Mouse (Mus musculus) 3134 (cell line): Measurements from ENCODE around the gene AL731706.1.

Experiments
- DNase-seq: peaks from one replicate; pipeline ENCODE4 v3.0.0-alpha.2; 2011; ENCODE audit warnings: low spot score; ENCODE audit not compliant: insufficient read length; ENCODE audit errors: extremely low read depth

The AL731706.1 gene

DNA sequence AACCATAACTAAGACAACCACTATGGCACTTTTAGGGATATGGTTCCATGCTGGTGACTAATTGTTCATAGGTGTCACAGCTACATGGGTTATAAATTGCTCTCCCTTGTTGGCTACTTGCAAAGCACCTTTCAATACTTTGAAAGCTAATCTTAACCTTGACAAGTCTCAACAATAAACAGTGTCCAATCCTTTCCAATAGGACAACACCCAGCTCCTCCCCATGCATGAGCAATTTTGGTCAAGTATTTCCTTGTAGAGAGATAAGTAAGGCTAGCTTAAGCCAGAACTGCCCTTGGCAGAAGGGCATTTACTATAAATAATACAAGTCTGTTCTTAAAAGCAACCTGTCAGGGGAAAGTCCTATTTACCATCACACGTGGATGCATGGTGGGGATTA, 53.2 kb downstream of the AL731706.1 start:
- no peak for DNase-seq

DNA sequence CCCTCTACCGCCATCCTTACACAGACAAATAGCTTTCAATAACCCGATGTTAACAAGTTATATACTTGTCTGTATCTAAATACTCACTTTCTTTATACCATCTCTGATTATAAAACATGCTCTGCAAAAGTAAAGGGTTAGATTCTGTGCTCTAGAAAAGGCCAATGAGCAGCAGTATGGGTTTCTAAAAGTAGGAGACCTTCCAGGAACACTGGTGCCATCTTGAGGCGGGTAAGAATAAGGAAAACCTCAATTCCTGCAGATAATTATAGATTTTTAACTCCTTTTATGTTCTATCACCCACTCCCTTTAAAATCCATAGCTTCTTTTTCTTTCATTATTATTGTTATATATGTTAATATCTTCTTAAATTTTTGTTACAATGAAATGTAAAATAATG, 55.3 kb downstream of the AL731706.1 start:
- no peak for DNase-seq

DNA sequence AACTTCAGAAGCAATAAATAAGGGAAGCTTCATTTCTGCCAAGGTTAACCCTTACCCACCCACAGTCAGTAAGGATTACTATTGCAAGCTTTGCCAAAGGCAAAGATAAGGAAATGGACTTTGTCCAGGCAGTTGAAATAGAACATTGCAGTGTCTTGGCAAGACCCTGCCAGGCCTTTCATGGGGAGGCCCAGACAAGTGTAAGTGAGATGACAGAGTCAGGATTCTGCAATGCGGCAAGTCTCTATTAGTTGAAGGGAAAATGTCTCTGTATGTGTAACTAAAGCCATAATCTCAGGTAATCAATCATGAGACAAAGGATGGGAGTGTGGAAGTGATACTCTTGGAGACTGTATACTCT, 56.5 kb downstream of the AL731706.1 start:
- DNase-seq = no peak

DNA sequence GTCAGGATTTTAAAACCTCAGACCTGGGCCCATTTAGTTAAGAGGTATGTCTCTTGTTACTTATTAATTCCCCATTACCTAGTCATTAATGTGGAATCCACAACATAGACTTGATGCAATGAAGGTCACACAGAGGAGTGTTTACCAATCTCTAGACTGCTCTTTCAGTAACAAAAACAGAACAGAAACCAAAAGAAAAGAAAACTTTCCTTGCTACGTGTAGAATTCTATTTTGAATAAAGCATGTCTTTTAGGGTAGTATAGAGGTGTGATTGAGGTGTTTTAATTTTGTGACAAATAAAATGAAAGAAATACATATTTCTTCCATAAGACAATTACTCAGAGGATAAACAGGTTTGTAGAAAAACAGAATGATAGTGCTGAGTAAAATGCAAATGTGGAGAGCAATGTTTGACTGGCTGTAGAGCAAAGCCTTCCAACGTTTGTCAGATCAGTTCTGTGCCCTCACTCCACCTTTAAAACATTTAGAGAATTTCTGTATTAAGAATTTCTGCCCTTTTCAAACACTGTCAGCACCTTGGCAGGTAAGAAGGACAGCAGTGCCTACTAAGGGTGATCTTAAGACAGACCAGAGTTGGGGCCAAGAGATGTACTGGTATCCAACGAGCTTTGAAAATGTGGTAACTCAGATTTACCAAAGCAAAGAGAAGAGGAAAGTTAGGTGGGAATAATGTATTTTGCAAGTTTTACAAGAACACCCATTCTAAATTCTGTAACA, 57.0 kb downstream of the AL731706.1 start:
- DNase-seq = no peak

DNA sequence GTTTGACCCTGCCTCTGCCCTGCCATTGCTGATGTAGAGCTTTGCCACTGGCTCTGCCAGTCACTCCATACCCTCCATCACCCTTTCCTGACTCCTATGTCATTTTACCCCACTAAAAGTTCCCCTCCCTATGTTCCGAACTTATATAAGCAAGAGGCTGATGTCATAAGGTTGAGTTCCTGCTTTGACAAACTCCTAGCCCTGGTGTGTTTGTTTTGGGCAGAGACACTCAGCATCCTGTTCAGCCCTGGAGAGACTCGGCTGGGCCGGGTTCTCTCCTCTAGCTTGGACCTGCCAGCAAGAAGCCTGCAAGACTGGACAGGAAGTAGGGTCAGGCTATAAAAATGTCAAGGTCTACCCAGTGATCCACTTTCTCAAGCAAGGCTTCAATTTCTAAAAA, 58.3 kb downstream of the AL731706.1 start:
- DNase-seq = peak; percentile 25
